Mouse (Mus musculus): ENCODE data around the gene Ece1. TPM values are rescaled to one million over a fixed set of nuclear protein-coding genes. Genes with fewer than 3 reads are reported as not detected.
A peak's percentile ranks its signal among the peaks of the same experiment; 100 is the strongest.

The Ece1 gene
- polyA plus RNA-seq, 1 experiment: 1.7 TPM

DNA sequence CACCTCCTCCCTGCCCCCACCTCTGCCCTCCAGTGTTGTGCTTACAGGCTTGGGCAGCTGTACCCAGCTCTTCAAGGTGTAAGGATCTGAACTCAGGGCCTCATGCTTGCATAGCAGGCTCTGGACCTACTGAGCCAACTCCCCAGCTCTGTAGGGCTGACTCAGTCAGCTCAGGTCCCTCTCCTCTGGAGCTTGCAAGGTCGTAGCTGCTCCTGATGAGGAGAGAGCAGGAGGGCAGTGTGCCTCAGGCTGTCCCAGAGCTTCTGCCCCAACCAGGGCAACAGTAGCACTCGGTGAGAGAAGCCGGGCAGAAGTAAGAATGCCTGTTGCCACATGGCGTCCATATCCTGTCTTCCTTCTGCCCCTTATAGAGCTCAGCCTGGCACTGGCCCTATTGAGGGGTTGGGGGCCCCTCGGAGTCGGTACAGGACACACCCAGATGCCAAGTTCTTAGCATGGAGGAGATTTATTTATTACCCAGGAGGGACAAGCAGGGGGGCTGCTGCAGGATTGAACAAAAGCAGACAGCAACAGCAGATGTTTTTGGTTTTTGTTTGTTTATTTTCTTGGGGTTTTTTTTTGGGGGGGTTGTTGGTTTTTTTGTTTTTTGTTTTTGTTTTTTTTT lies 70.6 kb downstream of the Ece1 start:
- TF ChIP-seq GATA1 (IDR thresholded peaks at IDR 0.05; ENCODE audit: low read length): no peak

GRCm38 (mm10) chr4:137933328-137933727 lies 71.3 kb downstream of the Ece1 start:
- no peak for TF ChIP-seq GATA1 (IDR thresholded peaks at IDR 0.05; ENCODE audit: low read length)

- no peak for TF ChIP-seq GATA1 (IDR thresholded peaks at IDR 0.05; ENCODE audit: low read length)
Measured at GRCm38 (mm10) chr4:137936134-137936533, 74.1 kb downstream of the Ece1 start.

DNA sequence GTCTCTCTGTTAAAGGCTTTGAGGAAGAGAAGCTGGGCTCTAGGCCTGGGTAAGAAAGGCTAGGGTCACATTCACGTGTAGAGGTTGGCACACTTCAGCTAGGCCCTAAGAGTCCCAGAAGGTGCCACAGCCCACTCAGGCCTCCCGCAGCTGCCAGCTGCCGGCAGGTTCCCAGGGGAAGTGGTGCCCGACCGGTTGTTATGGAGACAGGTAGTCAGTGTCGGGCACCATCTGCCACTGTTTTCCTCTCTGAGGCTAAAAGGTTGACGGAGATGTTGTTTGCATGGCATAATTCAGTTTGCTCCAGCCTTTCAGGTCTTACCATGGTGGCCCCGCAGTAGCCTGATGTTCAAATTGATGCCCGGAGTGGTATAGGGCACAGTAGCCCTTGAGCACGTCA lies 78.0 kb downstream of the Ece1 start:
- TF ChIP-seq GATA1 (IDR thresholded peaks at IDR 0.05; ENCODE audit: low read length): no peak

DNA sequence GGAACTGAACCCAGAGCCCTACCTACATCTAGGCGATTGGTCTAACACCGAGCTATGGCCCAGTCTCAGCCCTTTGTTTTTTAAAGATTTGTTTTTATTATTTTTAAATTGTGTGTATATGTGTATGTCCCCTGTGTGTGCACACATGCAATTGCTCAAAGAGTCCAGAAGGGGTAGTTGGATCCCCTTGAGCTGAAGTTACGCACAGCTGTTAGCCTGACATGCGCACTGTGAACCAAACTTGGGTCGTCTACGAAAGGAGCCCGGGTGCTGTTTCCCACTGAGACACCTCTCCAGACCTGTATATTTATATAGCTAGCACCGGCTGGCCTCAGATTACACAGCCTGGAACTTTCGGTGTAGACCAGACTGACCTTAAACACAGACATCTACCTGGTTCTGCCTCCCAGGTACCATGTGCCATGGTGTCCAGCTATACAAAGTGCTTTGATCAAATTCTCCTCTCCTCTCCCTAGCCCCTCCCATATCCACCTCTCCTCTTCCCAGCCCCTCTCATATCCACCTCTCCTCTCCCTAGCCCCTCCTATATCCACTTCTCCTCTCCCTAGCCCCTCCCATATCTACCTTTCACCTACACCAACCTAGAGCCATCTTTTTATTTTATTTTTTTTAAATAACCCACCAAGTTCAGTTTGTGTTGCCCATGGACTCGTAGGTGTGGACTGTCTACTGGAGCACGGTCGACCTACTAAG lies 79.3 kb downstream of the Ece1 start:
- no peak for TF ChIP-seq GATA1 (IDR thresholded peaks at IDR 0.05; ENCODE audit: low read length)

GRCm38 (mm10) chr4:137941871-137942781 lies 80.1 kb downstream of the Ece1 start:
- no peak for TF ChIP-seq GATA1 (IDR thresholded peaks at IDR 0.05; ENCODE audit: low read length)

GRCm38 (mm10) chr4:137942782-137943486 lies 80.9 kb downstream of the Ece1 start:
- TF ChIP-seq GATA1 (IDR thresholded peaks at IDR 0.05; ENCODE audit: low read length): no peak

GRCm38 (mm10) chr4:137943540-137943939 lies 81.5 kb downstream of the Ece1 start:
- no peak for TF ChIP-seq GATA1 (IDR thresholded peaks at IDR 0.05; ENCODE audit: low read length)

GRCm38 (mm10) chr4:137945376-137945775 lies 83.3 kb downstream of the Ece1 start:
- no peak for TF ChIP-seq GATA1 (IDR thresholded peaks at IDR 0.05; ENCODE audit: low read length)

DNA sequence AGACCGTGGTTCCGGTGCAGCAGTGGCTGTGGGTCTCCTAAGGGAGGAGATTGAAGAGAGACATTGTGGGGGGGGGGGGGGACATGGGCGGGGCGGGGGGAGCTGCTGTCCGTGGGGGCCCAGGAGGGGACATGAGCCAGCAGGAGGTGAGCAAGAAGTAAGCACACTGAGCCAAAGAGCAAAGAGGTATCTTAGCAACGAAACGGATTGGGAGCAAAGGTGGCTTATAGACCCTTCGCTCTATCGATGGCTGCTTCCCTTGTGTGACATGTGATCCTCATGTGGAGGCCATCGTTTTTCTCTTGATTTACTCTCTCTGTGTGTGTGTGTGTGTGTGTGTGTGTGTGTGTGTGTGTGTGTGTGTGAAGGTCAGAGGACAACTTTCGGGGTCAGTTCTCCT lies 84.4 kb downstream of the Ece1 start:
- TF ChIP-seq GATA1 (IDR thresholded peaks at IDR 0.05; ENCODE audit: low read length): no peak

DNA sequence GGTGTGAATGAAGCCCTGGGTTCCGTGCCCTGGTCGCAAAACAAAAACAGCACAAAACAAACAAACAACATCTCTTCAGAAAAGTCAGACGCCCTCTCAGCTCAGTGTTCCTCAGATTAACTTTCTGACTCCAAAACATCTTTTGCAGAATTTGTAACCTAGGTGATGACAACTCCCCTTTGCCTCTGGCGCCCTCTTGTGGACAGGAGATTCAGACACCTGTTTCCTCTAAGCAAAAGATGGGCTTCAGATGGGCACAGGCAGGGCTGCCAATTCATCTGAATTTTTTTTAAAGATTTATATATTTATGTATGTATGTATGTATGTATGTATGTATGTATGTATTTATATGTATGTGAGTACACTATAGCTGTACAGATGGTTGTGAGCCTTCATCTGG lies 90.8 kb downstream of the Ece1 start:
- TF ChIP-seq GATA1 (IDR thresholded peaks at IDR 0.05; ENCODE audit: low read length): no peak

DNA sequence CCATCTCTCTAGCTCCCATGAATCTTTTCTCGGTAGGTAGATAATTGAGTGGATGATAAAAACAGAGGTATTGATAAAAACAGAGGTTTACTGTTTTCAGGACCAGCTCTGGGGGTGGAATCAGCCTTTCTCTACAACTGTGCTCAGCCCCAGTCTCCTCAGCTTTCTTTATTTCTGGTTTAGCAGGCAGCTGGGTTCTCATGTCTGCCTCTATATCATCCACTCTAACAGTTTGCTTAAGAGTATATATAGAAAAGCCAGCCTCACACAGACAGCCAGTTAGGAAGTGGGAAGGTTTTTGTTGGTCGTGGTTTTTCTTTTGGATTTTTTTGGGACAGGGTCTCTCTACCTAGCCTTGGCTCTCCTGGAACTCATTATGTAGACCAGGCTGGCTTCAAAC lies 92.1 kb downstream of the Ece1 start:
- TF ChIP-seq GATA1 (IDR thresholded peaks at IDR 0.05; ENCODE audit: low read length): no peak

DNA sequence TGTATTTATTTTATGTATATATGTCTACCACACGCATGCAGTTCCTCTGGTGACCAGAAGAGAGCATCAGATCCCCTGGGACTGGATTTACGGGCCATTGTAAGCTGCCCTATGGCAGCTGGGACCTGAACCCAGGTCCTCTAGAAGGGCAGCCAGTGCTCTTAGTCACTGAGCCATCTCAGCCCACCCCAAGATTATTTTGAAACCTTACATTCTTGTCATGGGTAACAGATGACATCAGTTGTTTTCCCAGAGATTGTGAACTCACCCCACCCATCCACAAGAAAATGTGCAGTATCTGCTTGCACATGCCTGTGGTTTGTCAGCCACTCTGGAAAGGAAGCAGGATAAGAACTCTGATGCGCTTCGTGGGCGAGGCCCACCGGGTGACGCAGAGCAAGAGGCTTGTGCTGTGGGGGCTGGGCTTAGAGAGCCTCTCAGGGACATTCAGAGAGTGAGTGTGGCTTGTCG lies 92.9 kb downstream of the Ece1 start:
- peak; percentile 89 for TF ChIP-seq GATA1 (IDR thresholded peaks at IDR 0.05; ENCODE audit: low read length)

DNA sequence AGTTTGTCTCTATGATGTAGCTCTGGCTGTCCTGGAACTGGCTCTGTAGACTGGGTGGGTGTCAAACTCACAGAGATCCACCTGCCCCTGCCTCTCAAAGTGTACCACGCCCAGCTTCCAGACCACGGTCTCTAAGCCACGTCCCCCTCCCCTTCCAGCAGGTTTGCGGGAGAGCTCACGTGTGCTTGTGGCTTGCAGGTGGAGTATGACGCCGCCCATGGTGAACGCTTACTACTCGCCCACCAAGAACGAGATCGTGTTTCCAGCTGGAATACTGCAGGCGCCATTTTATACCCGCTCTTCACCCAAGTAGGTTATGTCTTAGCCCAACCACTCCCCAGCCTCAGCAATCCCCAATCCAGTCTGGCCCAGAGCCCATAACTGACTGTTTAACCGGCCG lies 94.2 kb downstream of the Ece1 start:
- no peak for TF ChIP-seq GATA1 (IDR thresholded peaks at IDR 0.05; ENCODE audit: low read length)

GRCm38 (mm10) chr4:137959889-137960665 lies 98.0 kb downstream of the Ece1 start:
- no peak for TF ChIP-seq GATA1 (IDR thresholded peaks at IDR 0.05; ENCODE audit: low read length)

Measured in G1E-ER4 (cell line).